In genomic region chr3:131154576-131154975, GRCm38 (mm10) we compare ENCODE assay signal across 18 mouse cellular contexts. TPM values are rescaled to one million over a fixed set of nuclear protein-coding genes. Genes with fewer than 3 reads are reported as not detected.
DNase-seq lines count a peak whose midpoint lies in the region; ATAC-seq and TF ChIP-seq lines count a peak whose summit lies in the region.
"Had no signal": no experiment of that assay in that cellular context is flagged by ENCODE, and none has a peak within 500 bp of the region (broad histone marks: within the 10 kb centered on the region; RNA-seq: fewer than 3 reads in every experiment).

No protein-coding gene starts in this region.

- ATAC-seq in forebrain, embryonic 12.5 days (ENCODE audit: low FRiP score) = peak; percentile 56; the same call in 1 of the 2 replicates
- ATAC-seq in forebrain, postnatal 0 days = peak; percentile 36; the same call in 1 of the 2 replicates
- no peak for ATAC-seq in erythroblast, adult 5-6 weeks (replicated peaks; ENCODE audit: low FRiP score, poor library complexity, severe bottlenecking)

- H3K4me3 ChIP-seq in forebrain, embryonic 12.5 days (replicated peaks) = no peak overlapping the region
- no peak overlapping the region for H3K4me3 ChIP-seq in forebrain, embryonic 10.5 days
- H3K4me3 ChIP-seq in forebrain, postnatal 0 days (ENCODE audit: low read depth, low read length) = no peak overlapping the region
- H3K4me3 ChIP-seq: erythroblast, embryonic 14.5 days; stomach, embryonic 15.5 days had no signal

- no peak overlapping the region for H3K9ac ChIP-seq in forebrain, embryonic 12.5 days
- H3K9ac ChIP-seq in forebrain, postnatal 0 days = no peak overlapping the region
- H3K9ac ChIP-seq: stomach, embryonic 15.5 days had no signal

- H3K27me3 ChIP-seq in forebrain, embryonic 12.5 days = no peaks in the 10 kb centered on the region
- H3K27me3 ChIP-seq in forebrain, embryonic 10.5 days (ENCODE audit: poor library complexity, severe bottlenecking) = no peaks in the 10 kb centered on the region
- H3K27me3 ChIP-seq in forebrain, postnatal 0 days (ENCODE audit: insufficient read depth, low read length) = no peaks in the 10 kb centered on the region
- H3K27me3 ChIP-seq: stomach, embryonic 15.5 days had no signal

- DNase-seq in forebrain, embryonic 10.5 days (ENCODE audit: extremely low spot score, low spot score) = no peak
- DNase-seq in thymus, postnatal 0 days (ENCODE audit: low spot score) = peak; percentile 45
- DNase-seq in thymus, postnatal 10 days (ENCODE audit: low spot score in 2 of 2) = no peak
- DNase-seq in forebrain, postnatal 0 days = no peak
- DNase-seq in layer of hippocampus, adult 9-10 months (ENCODE audit: low spot score) = no peak
- DNase-seq in frontal cortex, postnatal 36 days (ENCODE audit: low spot score in 2 of 2) = no peak
- DNase-seq: cerebellum, postnatal 14 days; heart, adult 18-20 months; heart, postnatal 4 days; kidney, adult 9 months; layer of hippocampus, postnatal 36 days; left cerebral cortex, postnatal 4 days; lung, adult 18-20 months; right cerebral cortex, adult 18-20 months had no signal

- no peak for TF ChIP-seq CTCF in forebrain, postnatal 0 days (IDR thresholded peaks at IDR 0.05; ENCODE audit: low read depth)

- no peaks in the 10 kb centered on the region for H3K9me3 ChIP-seq in forebrain, embryonic 12.5 days
- no peaks in the 10 kb centered on the region for H3K9me3 ChIP-seq in forebrain, embryonic 10.5 days
- no peaks in the 10 kb centered on the region for H3K9me3 ChIP-seq in forebrain, postnatal 0 days (ENCODE audit: low read length)
- H3K9me3 ChIP-seq: stomach, embryonic 15.5 days had no signal

- H3K36me3 ChIP-seq in forebrain, embryonic 12.5 days (replicated peaks) = no peaks in the 10 kb centered on the region
- H3K36me3 ChIP-seq in forebrain, embryonic 10.5 days (replicated peaks) = peaks cover 15% of the 10 kb centered on the region
- H3K36me3 ChIP-seq in forebrain, postnatal 0 days (ENCODE audit: insufficient read depth) = no peaks in the 10 kb centered on the region
- H3K36me3 ChIP-seq: stomach, embryonic 15.5 days had no signal

- no peak overlapping the region for H3K4me2 ChIP-seq in forebrain, embryonic 12.5 days
- H3K4me2 ChIP-seq in forebrain, postnatal 0 days (ENCODE audit: low read depth) = no peak overlapping the region
- H3K4me2 ChIP-seq: stomach, embryonic 15.5 days had no signal

- peaks cover 53% of the 10 kb centered on the region for H3K4me1 ChIP-seq in forebrain, embryonic 12.5 days
- H3K4me1 ChIP-seq in forebrain, embryonic 10.5 days = peaks cover 61% of the 10 kb centered on the region
- H3K4me1 ChIP-seq in forebrain, postnatal 0 days (ENCODE audit: insufficient read depth) = no peaks in the 10 kb centered on the region
- H3K4me1 ChIP-seq: stomach, embryonic 15.5 days had no signal

- WGBS in forebrain, embryonic 12.5 days = 73% methylated on average over 9 of the region's 9 CpGs
- 84% methylated on average over 9 of the region's 9 CpGs for WGBS in forebrain, embryonic 10.5 days
- 65% methylated on average over 9 of the region's 9 CpGs for WGBS in forebrain, postnatal 0 days

- no peak overlapping the region for H3K27ac ChIP-seq in forebrain, embryonic 12.5 days
- no peak overlapping the region for H3K27ac ChIP-seq in forebrain, embryonic 10.5 days
- H3K27ac ChIP-seq in forebrain, postnatal 0 days (ENCODE audit: low read depth, low read length) = no peak overlapping the region
- H3K27ac ChIP-seq: stomach, embryonic 15.5 days had no signal

RNA-seq across cellular contexts. Expression of gene Lef1, which starts 44.3 kb away (rescaled TPM):
- 48.5 and 55.1 TPM in 2 replicates for polyA plus RNA-seq in forebrain, embryonic 12.5 days (2016; fragmentation: Nextera tagmentation; extraction: Ambion mirVana)
- 48.3 and 50.7 TPM in 2 replicates for polyA plus RNA-seq in forebrain, embryonic 10.5 days (2016; fragmentation: Nextera tagmentation; extraction: Ambion mirVana)
- 284 and 306 TPM in 2 replicates for polyA plus RNA-seq in thymus, postnatal 0 days (2015; fragmentation: Nextera tagmentation; extraction: Ambion mirVana)
- 6.6 and 12.1 TPM in 2 replicates for total RNA-seq in forebrain, postnatal 0 days (2014; rRNA removed)
- 9.3 and 15.3 TPM in 2 replicates for polyA plus RNA-seq in forebrain, postnatal 0 days (2015; fragmentation: Nextera tagmentation; extraction: Ambion mirVana)
- total RNA-seq in erythroblast, adult 5-6 weeks (2015; ENCODE audit: low replicate concordance) = not detected in 2 replicates
- 0.14 and 0.60 TPM in 2 replicates for total RNA-seq in erythroblast, adult 5-6 weeks (2017; ENCODE audit: low replicate concordance)
- polyA plus RNA-seq: erythroblast, embryonic 14.5 days had no signal
